Mouse (Mus musculus): ENCODE data around the gene Olfr67. TPM values are rescaled to one million over a fixed set of nuclear protein-coding genes. Genes with fewer than 3 reads are reported as not detected.

Gene Olfr67
- polyA plus RNA-seq, 1 experiment from 2014 or later, result not detected

Other genes starting within 250 kb of the Olfr67 start
- not detected in 2 replicates for gene Olfr612, start 249.1 kb downstream of the Olfr67 start, polyA plus RNA-seq (2015; fragmentation: Nextera tagmentation; extraction: Ambion mirVana)
- not detected in 2 replicates for gene Olfr613, start 243.7 kb downstream of the Olfr67 start, polyA plus RNA-seq (2015; fragmentation: Nextera tagmentation; extraction: Ambion mirVana)
- not detected in 2 replicates for gene Olfr615, start 235.7 kb downstream of the Olfr67 start, polyA plus RNA-seq (2015; fragmentation: Nextera tagmentation; extraction: Ambion mirVana)
- gene Olfr616, start 222.7 kb downstream of the Olfr67 start, polyA plus RNA-seq (2015; fragmentation: Nextera tagmentation; extraction: Ambion mirVana), result not detected in 2 replicates
- gene Olfr617, start 218.8 kb downstream of the Olfr67 start, polyA plus RNA-seq (2015; fragmentation: Nextera tagmentation; extraction: Ambion mirVana), result not detected in 2 replicates
- 0.16 TPM in 1 of 2 replicates, not detected in the other for gene Olfr618, start 201.7 kb downstream of the Olfr67 start, polyA plus RNA-seq (2015; fragmentation: Nextera tagmentation; extraction: Ambion mirVana)
- not detected in 2 replicates for gene Olfr619, start 191.2 kb downstream of the Olfr67 start, polyA plus RNA-seq (2015; fragmentation: Nextera tagmentation; extraction: Ambion mirVana)
- gene Olfr620, start 179.3 kb downstream of the Olfr67 start, polyA plus RNA-seq (2015; fragmentation: Nextera tagmentation; extraction: Ambion mirVana), result not detected in 2 replicates
- gene Olfr622, start 149.1 kb downstream of the Olfr67 start, polyA plus RNA-seq (2015; fragmentation: Nextera tagmentation; extraction: Ambion mirVana), result not detected in 2 replicates
- gene Olfr623, start 128.1 kb downstream of the Olfr67 start, polyA plus RNA-seq (2015; fragmentation: Nextera tagmentation; extraction: Ambion mirVana), result not detected in 2 replicates
- not detected in 2 replicates for gene Olfr624, start 120.6 kb downstream of the Olfr67 start, polyA plus RNA-seq (2015; fragmentation: Nextera tagmentation; extraction: Ambion mirVana)
- gene Olfr625-ps1, start 109.1 kb downstream of the Olfr67 start, polyA plus RNA-seq (2015; fragmentation: Nextera tagmentation; extraction: Ambion mirVana), result not detected in 2 replicates
- not detected in 2 replicates for gene Olfr243, start 77.2 kb downstream of the Olfr67 start, polyA plus RNA-seq (2015; fragmentation: Nextera tagmentation; extraction: Ambion mirVana)
- gene Olfr628, start 61.4 kb downstream of the Olfr67 start, polyA plus RNA-seq (2015; fragmentation: Nextera tagmentation; extraction: Ambion mirVana), result not detected in 2 replicates
- not detected in 2 replicates for gene Olfr629, start 46.9 kb downstream of the Olfr67 start, polyA plus RNA-seq (2015; fragmentation: Nextera tagmentation; extraction: Ambion mirVana)
- not detected in 2 replicates for gene Olfr630, start 34.5 kb downstream of the Olfr67 start, polyA plus RNA-seq (2015; fragmentation: Nextera tagmentation; extraction: Ambion mirVana)
- not detected in 2 replicates for gene Olfr69, start 20.2 kb downstream of the Olfr67 start, polyA plus RNA-seq (2015; fragmentation: Nextera tagmentation; extraction: Ambion mirVana)
- not detected in 2 replicates for gene Olfr68, start 12.1 kb downstream of the Olfr67 start, polyA plus RNA-seq (2015; fragmentation: Nextera tagmentation; extraction: Ambion mirVana)
- 1,299 and 1,681 TPM in 2 replicates for gene Hbb-bt, start 22.2 kb upstream of the Olfr67 start, polyA plus RNA-seq (2015; fragmentation: Nextera tagmentation; extraction: Ambion mirVana)
- gene Hbb-bs, start 36.3 kb upstream of the Olfr67 start, polyA plus RNA-seq (2015; fragmentation: Nextera tagmentation; extraction: Ambion mirVana), result 4,904 and 5,594 TPM in 2 replicates
- gene Hbb-bh2, start 48.7 kb upstream of the Olfr67 start, polyA plus RNA-seq (2015; fragmentation: Nextera tagmentation; extraction: Ambion mirVana), result not detected in 2 replicates
- 0.37 TPM in 1 of 2 replicates, not detected in the other for gene Hbb-bh1, start 51.3 kb upstream of the Olfr67 start, polyA plus RNA-seq (2015; fragmentation: Nextera tagmentation; extraction: Ambion mirVana)
- gene Hbb-y, start 61.4 kb upstream of the Olfr67 start, polyA plus RNA-seq (2015; fragmentation: Nextera tagmentation; extraction: Ambion mirVana), result 13.4 and 35.4 TPM in 2 replicates
- not detected in 2 replicates for gene Olfr66, start 94.4 kb upstream of the Olfr67 start, polyA plus RNA-seq (2015; fragmentation: Nextera tagmentation; extraction: Ambion mirVana)
- not detected in 2 replicates for gene Olfr64, start 102.7 kb upstream of the Olfr67 start, polyA plus RNA-seq (2015; fragmentation: Nextera tagmentation; extraction: Ambion mirVana)
- not detected in 2 replicates for gene Olfr65, start 111.7 kb upstream of the Olfr67 start, polyA plus RNA-seq (2015; fragmentation: Nextera tagmentation; extraction: Ambion mirVana)
- gene Olfr631, start 137.0 kb upstream of the Olfr67 start, polyA plus RNA-seq (2015; fragmentation: Nextera tagmentation; extraction: Ambion mirVana), result not detected in 2 replicates
- gene Olfr632, start 142.5 kb upstream of the Olfr67 start, polyA plus RNA-seq (2015; fragmentation: Nextera tagmentation; extraction: Ambion mirVana), result not detected in 2 replicates
- not detected in 2 replicates for gene Olfr633, start 152.6 kb upstream of the Olfr67 start, polyA plus RNA-seq (2015; fragmentation: Nextera tagmentation; extraction: Ambion mirVana)
- not detected in 2 replicates for gene Olfr635, start 179.3 kb upstream of the Olfr67 start, polyA plus RNA-seq (2015; fragmentation: Nextera tagmentation; extraction: Ambion mirVana)
- not detected in 2 replicates for gene Olfr638, start 206.9 kb upstream of the Olfr67 start, polyA plus RNA-seq (2015; fragmentation: Nextera tagmentation; extraction: Ambion mirVana)
- gene Olfr639, start 225.5 kb upstream of the Olfr67 start, polyA plus RNA-seq (2015; fragmentation: Nextera tagmentation; extraction: Ambion mirVana), result 0.03 TPM in 1 of 2 replicates, not detected in the other
- not detected in 2 replicates for gene Olfr640, start 233.8 kb upstream of the Olfr67 start, polyA plus RNA-seq (2015; fragmentation: Nextera tagmentation; extraction: Ambion mirVana)
- gene Olfr641, start 243.6 kb upstream of the Olfr67 start, polyA plus RNA-seq (2015; fragmentation: Nextera tagmentation; extraction: Ambion mirVana), result not detected in 2 replicates

Measured in hindbrain, embryonic 16.5 days (tissue).